Mouse (Mus musculus) left cerebral cortex, postnatal 10 days (tissue): ENCODE results near the gene Gm11011. TPM values are rescaled to one million over a fixed set of nuclear protein-coding genes. Genes with fewer than 3 reads are reported as not detected.

Experiments
- DNase-seq, 2 experiments: peaks; one replicate each; pipeline ENCODE4 v3.0.0; 2021 to 2022; ENCODE audit warnings: low spot score in 2 of 2, mixed read lengths in 1 of 2; ENCODE audit errors: extremely low spot score in 1 of 2
- intact Hi-C: fragments of 180-260 bp; cut with DNase I; formaldehyde crosslinking; loops from one replicate; pipeline ENCODE4 v1.15.1; 2025
- total RNA-seq, 2 experiments: library from RNA; stranded (reverse); gene quantifications; 2 replicates each; pipeline ENCODE4 v1.2.3; 2021

The Gm11011 gene
- total RNA-seq, 2 experiments from 2014 or later = not detected

- no peak for DNase-seq
- intact Hi-C loops = no loop called here
Observed at GRCm38 (mm10) chr2:169597971-169598370, 10.4 kb upstream of the Gm11011 start.

- intact Hi-C loops = no loop called here
- DNase-seq = no peak
Observed at GRCm38 (mm10) chr2:169597357-169597756, 9.8 kb upstream of the Gm11011 start.

- intact Hi-C loops = no loop called here
- DNase-seq = no peak
Observed at GRCm38 (mm10) chr2:169593742-169594141, 6.2 kb upstream of the Gm11011 start.

GRCm38 (mm10) chr2:169590412-169590811 is 2.9 kb upstream of the Gm11011 start:
- intact Hi-C loops = no loop called here
- no peak for DNase-seq

GRCm38 (mm10) chr2:169589697-169590096 is 2.2 kb upstream of the Gm11011 start:
- intact Hi-C loops = no loop called here
- no peak for DNase-seq

- intact Hi-C loops = no loop called here
Observed at GRCm38 (mm10) chr2:169586688-169587087, 857 bp downstream of the Gm11011 start.

GRCm38 (mm10) chr2:169585631-169586285 is 1.8 kb downstream of the Gm11011 start:
- DNase-seq = peak in 1 of 2 experiments; percentile 14
- intact Hi-C loops = no loop called here

More at GRCm38 (mm10) chr2:169586688-169587087, 857 bp downstream of the Gm11011 start:
- DNase-seq = no peak

- intact Hi-C loops = no loop called here
Observed at GRCm38 (mm10) chr2:169584745-169585456, 2.6 kb downstream of the Gm11011 start.

GRCm38 (mm10) chr2:169583476-169583875 is 4.1 kb downstream of the Gm11011 start:
- intact Hi-C loops = no loop called here
- DNase-seq = no peak

More at GRCm38 (mm10) chr2:169584745-169585456, 2.6 kb downstream of the Gm11011 start:
- peak in 1 of 2 experiments; percentile 0 for DNase-seq

- intact Hi-C loops = no loop called here
- no peak for DNase-seq
Observed at GRCm38 (mm10) chr2:169577508-169578196, 9.9 kb downstream of the Gm11011 start.

GRCm38 (mm10) chr2:169570063-169570462 is 17.5 kb downstream of the Gm11011 start:
- intact Hi-C loops = no loop called here
- DNase-seq = no peak

GRCm38 (mm10) chr2:169566159-169566558 is 21.4 kb downstream of the Gm11011 start:
- no peak for DNase-seq
- intact Hi-C loops = no loop called here

- intact Hi-C loops = no loop called here
Observed at GRCm38 (mm10) chr2:169565751-169566150, 21.8 kb downstream of the Gm11011 start.

GRCm38 (mm10) chr2:169545674-169546073 is 41.9 kb downstream of the Gm11011 start:
- intact Hi-C loops = no loop called here
- no peak for DNase-seq

More at GRCm38 (mm10) chr2:169565751-169566150, 21.8 kb downstream of the Gm11011 start:
- DNase-seq = no peak

- DNase-seq = no peak
- intact Hi-C loops = no loop called here
Observed at GRCm38 (mm10) chr2:169538906-169539305, 48.6 kb downstream of the Gm11011 start.

Other genes starting within 250 kb of the Gm11011 start
- 10 to 100 TPM; 38.7 to 40.3 TPM for gene Tshz2, start 45.3 kb upstream of the Gm11011 start, total RNA-seq